Mouse (Mus musculus): ENCODE results near the gene Scn1b.

DNA sequence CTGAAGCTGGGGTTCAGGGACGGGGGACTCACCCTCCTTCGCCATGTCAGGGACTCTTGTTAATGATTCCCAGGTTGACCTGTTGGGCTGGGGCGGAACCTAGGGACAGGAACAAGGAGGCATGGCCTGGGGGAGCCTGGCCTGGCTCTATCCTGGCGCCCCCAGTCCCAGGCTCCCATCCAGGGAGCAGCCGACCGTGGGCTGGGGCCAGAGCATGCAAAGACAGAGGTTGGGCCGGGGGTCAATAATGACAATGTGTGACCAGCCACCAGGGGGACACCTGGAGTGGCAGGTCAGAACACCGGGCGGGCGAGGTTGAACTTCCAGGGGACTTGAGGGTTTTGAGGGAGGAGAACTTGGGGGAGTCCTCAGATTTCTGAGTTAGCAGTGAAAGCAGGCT is 12.2 kb downstream of the Scn1b start:
- no peak for TF ChIP-seq CTCF (IDR thresholded peaks at IDR 0.05; ENCODE audit: low read depth, low read length)
- no peak for TF ChIP-seq POLR2A (IDR thresholded peaks at IDR 0.05; ENCODE audit: borderline replicate concordance, low read depth, low read length)
